Mouse (Mus musculus): Measurements from ENCODE around the gene Atp2b4. TPM values are rescaled to one million over a fixed set of nuclear protein-coding genes. Genes with fewer than 3 reads are reported as not detected.

Atp2b4 gene
- polyA plus RNA-seq (2014; fragmentation: Illumina TruSeq; extraction: RNeasy Lipid Tissue Mini Kit (QIAGEN cat#74804); ENCODE audit: low read depth, low replicate concordance): 11.2 TPM

DNA sequence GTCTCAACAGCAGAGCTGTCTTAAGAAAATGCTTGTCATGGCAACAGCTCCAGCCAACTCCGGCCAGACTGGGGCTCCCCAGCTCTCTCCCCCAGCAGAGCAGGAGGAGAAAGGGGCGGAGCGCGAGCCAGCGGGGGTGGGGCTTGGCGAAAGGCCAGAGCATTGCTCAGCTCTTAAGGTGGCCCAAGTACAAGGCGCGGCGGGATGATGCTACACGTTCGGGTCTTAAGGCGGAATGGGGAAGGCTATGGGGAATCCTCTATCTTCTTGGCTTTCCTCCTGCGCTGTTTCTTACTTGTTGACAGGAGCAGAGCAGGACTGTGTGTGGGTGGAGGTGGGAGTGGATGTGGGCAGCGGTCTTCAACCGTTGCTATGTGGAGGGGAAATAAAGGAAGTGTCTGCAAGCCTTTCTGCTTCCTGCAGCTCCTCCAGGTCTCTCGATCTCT is at the start of gene Atp2b4:
Atp2b4 (minus strand) TSS at position 94 of the 446 bp plus-strand sequence.

DNA sequence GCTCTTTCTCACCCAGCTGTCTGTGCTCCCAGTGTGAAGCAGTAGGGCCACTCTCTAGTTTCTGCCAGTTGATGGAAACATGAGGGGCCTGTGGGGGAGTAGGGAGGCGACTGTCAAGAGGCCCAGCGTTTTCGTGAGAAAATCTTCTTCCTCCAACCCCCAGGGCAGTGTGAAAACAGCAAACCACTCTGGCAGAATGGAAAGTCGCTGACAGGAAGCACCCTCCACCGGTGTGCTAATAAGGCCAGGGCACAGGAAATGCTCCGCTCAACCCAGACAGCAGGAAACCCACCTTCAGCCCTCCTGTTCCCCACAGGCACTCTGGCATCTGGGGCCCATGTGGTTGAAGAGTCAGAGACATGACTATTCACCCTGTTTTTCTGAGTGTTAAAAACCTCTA is 110.9 kb downstream of the Atp2b4 start, which contains the start of gene Lax1:
Lax1 (minus strand) TSS at position 212 of the 400 bp plus-strand sequence.

DNA sequence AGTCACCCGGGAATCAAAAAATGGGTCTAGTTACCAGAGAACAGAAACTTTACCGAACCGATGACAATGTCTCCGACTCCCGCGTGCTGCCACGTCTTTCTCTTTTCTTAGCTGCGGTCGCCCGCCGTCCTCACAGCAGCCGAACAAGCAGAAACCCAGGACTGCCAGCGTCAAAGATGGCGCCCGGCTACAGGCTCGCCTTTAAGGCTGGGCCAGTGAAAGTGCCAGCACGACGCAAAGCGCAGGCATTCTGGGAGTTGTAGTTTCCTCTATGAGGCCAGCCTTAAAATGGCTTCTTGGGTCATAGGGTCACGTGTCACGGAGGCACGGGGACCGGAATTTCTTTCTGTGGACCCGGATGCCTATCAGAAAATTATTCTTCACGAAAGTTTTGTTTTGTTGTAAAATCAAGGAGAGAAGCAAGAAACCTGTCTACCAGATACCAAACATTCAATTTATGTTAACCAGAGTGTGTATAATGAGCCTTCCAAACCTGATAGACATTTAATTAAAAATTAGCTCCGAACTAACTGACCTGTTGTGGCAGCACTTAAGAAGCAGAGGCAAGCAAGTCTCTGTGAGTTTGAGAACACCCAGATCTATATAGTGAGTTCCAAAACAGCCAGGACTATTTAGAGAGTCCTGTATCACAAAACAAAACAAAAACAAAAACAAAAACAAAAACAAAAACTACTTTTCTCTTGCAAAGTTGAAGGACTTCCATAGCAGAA is 139.5 kb downstream of the Atp2b4 start, which contains the start of gene Gm38394:
Gm38394 (minus strand) TSS at position 116 of the 731 bp plus-strand sequence.

DNA sequence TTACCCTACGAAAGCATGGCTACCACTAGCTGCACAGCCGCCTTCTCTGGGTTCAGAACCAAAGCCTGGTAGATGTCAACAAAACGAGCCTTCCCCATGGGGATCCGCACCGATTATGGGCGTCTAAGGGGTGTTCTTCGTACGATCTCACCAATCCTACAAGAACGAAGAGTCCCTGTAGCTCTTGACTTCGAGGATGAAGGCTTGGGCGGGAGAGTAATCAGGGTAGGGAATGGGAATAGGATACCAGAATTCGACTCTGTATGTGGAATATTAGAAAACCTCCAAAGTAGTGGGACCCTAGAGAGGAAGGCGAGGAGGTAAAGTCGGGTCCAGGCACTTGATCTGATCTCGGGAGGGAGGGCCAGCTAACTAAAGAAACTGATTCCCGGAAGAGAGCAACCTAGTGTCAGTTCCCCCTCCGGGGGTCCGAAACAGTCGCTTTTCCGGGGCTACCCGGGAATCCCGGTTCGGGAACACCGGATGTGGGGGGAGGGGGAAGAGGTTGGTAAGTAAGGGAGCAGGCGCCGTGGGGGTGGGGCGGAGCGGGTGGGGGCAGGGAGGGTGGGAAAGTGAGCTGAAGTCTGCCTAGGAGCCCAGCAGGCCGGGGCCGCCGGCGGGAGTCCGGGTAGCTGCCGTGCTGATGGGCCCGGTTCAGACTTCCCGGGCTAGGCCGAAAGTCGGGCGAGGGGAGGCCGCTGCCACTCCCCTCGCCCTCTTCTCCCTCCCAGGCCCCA is 140.2 kb downstream of the Atp2b4 start, which contains the start of gene Zbed6:
Zbed6 (minus strand) TSS at position 420 of the 737 bp plus-strand sequence.

Other genes starting within 250 kb of the Atp2b4 start
- 113 TPM for gene Snrpe, start 190.8 kb downstream of the Atp2b4 start, polyA plus RNA-seq (2014; fragmentation: Illumina TruSeq; extraction: RNeasy Lipid Tissue Mini Kit (QIAGEN cat#74804); ENCODE audit: low read depth, low replicate concordance)
- 4.5 TPM for gene Zbed6, start 140.2 kb downstream of the Atp2b4 start, polyA plus RNA-seq (2014; fragmentation: Illumina TruSeq; extraction: RNeasy Lipid Tissue Mini Kit (QIAGEN cat#74804); ENCODE audit: low read depth, low replicate concordance)
- 6.7 TPM for gene Gm38394, start 139.7 kb downstream of the Atp2b4 start, polyA plus RNA-seq (2014; fragmentation: Illumina TruSeq; extraction: RNeasy Lipid Tissue Mini Kit (QIAGEN cat#74804); ENCODE audit: low read depth, low replicate concordance)
- 0.31 TPM for gene Lax1, start 110.9 kb downstream of the Atp2b4 start, polyA plus RNA-seq (2014; fragmentation: Illumina TruSeq; extraction: RNeasy Lipid Tissue Mini Kit (QIAGEN cat#74804); ENCODE audit: low read depth, low replicate concordance)
- 0.73 TPM for gene Optc, start 107.0 kb upstream of the Atp2b4 start, polyA plus RNA-seq (2014; fragmentation: Illumina TruSeq; extraction: RNeasy Lipid Tissue Mini Kit (QIAGEN cat#74804); ENCODE audit: low read depth, low replicate concordance)
- gene Prelp, start 120.4 kb upstream of the Atp2b4 start, polyA plus RNA-seq (2014; fragmentation: Illumina TruSeq; extraction: RNeasy Lipid Tissue Mini Kit (QIAGEN cat#74804); ENCODE audit: low read depth, low replicate concordance): 45.2 TPM
- 13.1 TPM for gene Fmod, start 236.2 kb upstream of the Atp2b4 start, polyA plus RNA-seq (2014; fragmentation: Illumina TruSeq; extraction: RNeasy Lipid Tissue Mini Kit (QIAGEN cat#74804); ENCODE audit: low read depth, low replicate concordance)

All from heart, adult 10 weeks (tissue).